Mouse (Mus musculus) liver, postnatal 0 days (tissue): ENCODE results near the gene Bspry.

Experiments
- CTCF ChIP-seq: sonication (generic); IDR thresholded peaks from 2 replicates; pipeline ENCODE4 v1.5.1; 2016; ENCODE audit warnings: antibody characterized with exemption, low read depth
- EP300 ChIP-seq: IDR thresholded peaks from 2 replicates; pipeline ENCODE4 v1.6.1; 2016; ENCODE audit warnings: antibody characterized with exemption, low read depth, mild to moderate bottlenecking

- TF ChIP-seq EP300 (no peak), CTCF (no peak)
These were observed 4.7 kb upstream of the Bspry start for GRCm38 (mm10) chr4:62475131-62475530.
